Mouse (Mus musculus): ENCODE measurements around the gene Zbtb20.

DNA sequence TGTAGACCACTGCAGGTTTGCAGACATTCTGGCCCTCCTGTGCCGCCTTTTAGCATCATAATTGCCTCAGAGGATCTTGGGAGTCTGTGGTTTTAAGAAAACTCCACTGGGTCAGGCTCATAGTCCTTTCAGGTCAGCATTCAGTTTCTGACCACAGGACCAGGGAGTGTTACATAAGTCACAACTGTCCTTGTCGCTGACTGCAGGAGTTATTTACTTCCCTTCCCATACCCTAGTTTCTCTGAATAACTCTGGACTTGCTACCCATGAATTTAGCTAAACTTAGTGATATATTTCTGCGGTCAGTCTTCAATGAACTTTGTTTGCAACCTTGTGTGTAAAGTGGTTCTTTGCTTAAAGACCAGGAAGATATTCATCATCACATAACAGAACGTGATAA lies 669.6 kb downstream of the Zbtb20 start:
- no peak for TF ChIP-seq CTCF (IDR thresholded peaks at IDR 0.05)
- no peak for TF ChIP-seq EP300 (IDR thresholded peaks at IDR 0.05)
